Mouse (Mus musculus) intestine, embryonic 16.5 days (tissue): ENCODE results near the gene Gm11992. TPM values are rescaled to one million over a fixed set of nuclear protein-coding genes. Genes with fewer than 3 reads are reported as not detected.

Source experiments
- ATAC-seq: fragments of 200-750 bp; cut with Nextera tagmentation; 2 replicates; pipeline ENCODE4 v1.8.0; 2017; ENCODE audit warnings: moderate TSS enrichment, moderate library complexity
- H3K27ac ChIP-seq: fragments of 300-500 bp; sonication (generic); 2 replicates; pipeline ENCODE4 v1.5.1; 2014; ENCODE audit warnings: mild to moderate bottlenecking, low read length
- H3K27me3 ChIP-seq: fragments of 300-500 bp; sonication (generic); replicated peaks from 2 replicates; pipeline ENCODE4 v1.6.1; 2014; ENCODE audit warnings: low read length, control low read depth, mixed read lengths; ENCODE audit not compliant: control insufficient read depth, insufficient read depth
- H3K36me3 ChIP-seq: fragments of 300-500 bp; sonication (generic); 2 replicates; pipeline ENCODE4 v1.6.1; 2014; ENCODE audit warnings: low read length, control low read depth; ENCODE audit not compliant: control insufficient read depth, insufficient read depth
- H3K4me1 ChIP-seq: fragments of 300-500 bp; sonication (generic); 2 replicates; pipeline ENCODE4 v1.6.1; 2014; ENCODE audit warnings: low read length, control low read depth, mixed read lengths; ENCODE audit not compliant: control insufficient read depth, insufficient read depth
- H3K4me2 ChIP-seq: fragments of 300-500 bp; sonication (generic); 2 replicates; pipeline ENCODE4 v1.6.1; 2014; ENCODE audit warnings: low read depth, low read length, control low read depth
- H3K4me3 ChIP-seq: fragments of 300-500 bp; sonication (generic); 2 replicates; pipeline ENCODE4 v1.5.1; 2014; ENCODE audit warnings: mild to moderate bottlenecking, low read length
- H3K9ac ChIP-seq: fragments of 300-500 bp; sonication (generic); 2 replicates; pipeline ENCODE4 v1.6.1; 2014; ENCODE audit warnings: low read depth, low read length
- H3K9me3 ChIP-seq: fragments of 300-500 bp; sonication (generic); 2 replicates; pipeline ENCODE4 v1.6.1; 2016; ENCODE audit warnings: low read length, control low read depth; ENCODE audit not compliant: control insufficient read depth
- WGBS: fragments of 180-500 bp; shearing (Covaris S2); extraction: QIAGEN DNeasy Blood & Tissue Kit; methylation state at CpG from one replicate; pipeline ENCODE4 v1.1.7; 2014; 5-methylcytosine and 5-hydroxymethylcytosine counted together
- polyA plus RNA-seq: library from polyadenylated mRNA; unstranded; fragments of >200 nt; fragmentation: Nextera tagmentation; extraction: Ambion mirVana; gene quantifications from 2 replicates; pipeline ENCODE4 v1.2.1, GENCODE M21; 2015

Gm11992 gene
- polyA plus RNA-seq, 1 experiment from 2014 or later = 0.59 TPM

DNA sequence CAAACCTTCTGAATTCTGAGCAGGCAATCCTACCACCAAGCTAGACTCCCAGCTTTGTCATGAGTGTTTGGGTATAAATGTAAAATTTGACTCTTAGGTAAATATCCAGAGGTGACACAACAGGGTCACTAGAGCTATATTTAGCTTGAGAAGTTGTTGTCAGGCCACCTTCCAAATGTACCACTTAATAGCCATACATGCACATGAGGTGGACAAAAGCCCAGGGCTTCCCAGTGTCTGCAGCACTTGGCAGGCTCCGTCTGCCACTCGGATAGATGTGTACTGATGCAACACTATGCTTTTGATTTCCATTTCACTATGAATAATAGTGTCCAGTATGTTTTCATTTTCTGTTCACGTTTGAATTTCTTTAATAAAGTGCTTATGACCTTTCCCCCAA, 23.2 kb upstream of the Gm11992 start:
- H3K36me3 ChIP-seq = no peaks in the 10 kb centered on the region
- no peak overlapping the region for H3K27ac ChIP-seq
- H3K4me2 ChIP-seq = no peak overlapping the region
- H3K27me3 ChIP-seq = no peaks in the 10 kb centered on the region
- ATAC-seq = no peak
- no peaks in the 10 kb centered on the region for H3K9me3 ChIP-seq
- H3K9ac ChIP-seq = no peak overlapping the region
- H3K4me3 ChIP-seq = no peak overlapping the region
- no peaks in the 10 kb centered on the region for H3K4me1 ChIP-seq
- WGBS = 70% methylated on average over 3 of the region's 3 CpGs

DNA sequence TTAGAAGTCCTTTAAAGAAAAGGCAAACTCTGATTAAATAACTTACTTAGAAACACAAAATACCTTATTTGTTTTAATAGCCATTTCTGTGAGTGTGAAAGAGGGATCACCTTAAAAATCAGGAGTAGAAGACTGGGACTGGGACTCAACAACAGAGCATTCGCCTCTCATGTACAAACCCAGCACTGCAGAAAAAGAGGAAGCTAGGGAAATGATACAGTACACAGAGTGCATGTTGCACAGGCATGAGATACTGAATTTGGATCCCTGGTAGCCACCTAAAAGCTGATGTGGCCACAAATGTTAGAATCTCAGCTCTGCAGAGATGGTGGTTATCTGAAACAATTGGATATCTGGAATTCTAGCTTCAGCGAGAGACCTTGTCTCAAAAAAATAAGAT, 16.9 kb upstream of the Gm11992 start:
- no peaks in the 10 kb centered on the region for H3K4me1 ChIP-seq
- H3K4me3 ChIP-seq = no peak overlapping the region
- H3K27me3 ChIP-seq = no peaks in the 10 kb centered on the region
- no peaks in the 10 kb centered on the region for H3K9me3 ChIP-seq
- WGBS = 82% methylated on average over 2 of the region's 2 CpGs
- H3K27ac ChIP-seq = no peak overlapping the region
- H3K36me3 ChIP-seq = no peaks in the 10 kb centered on the region
- H3K4me2 ChIP-seq = no peak overlapping the region
- H3K9ac ChIP-seq = no peak overlapping the region
- ATAC-seq = no peak

DNA sequence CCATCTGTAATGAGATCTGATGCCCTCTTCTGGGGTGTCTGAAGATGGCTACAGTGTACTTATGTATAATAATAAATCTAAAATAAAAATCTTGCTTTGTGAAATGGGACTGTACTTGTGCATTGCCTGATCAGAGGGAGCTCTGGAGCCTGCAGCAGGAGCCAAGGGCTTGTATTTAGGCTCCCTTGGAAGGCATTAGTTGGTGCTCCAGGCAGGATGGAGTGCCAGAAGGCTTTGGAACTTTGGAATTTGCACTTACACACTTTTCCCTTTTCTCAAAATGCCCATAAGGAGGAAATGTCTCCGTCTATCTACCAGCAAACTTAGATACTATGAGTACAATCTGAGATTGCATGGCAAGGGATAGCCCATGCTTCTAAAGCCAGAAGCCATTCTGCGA, 1.8 kb upstream of the Gm11992 start:
- H3K4me1 ChIP-seq = no peaks in the 10 kb centered on the region
- no peak overlapping the region for H3K9ac ChIP-seq
- peaks cover 3% of the 10 kb centered on the region; the same call in 1 of the 2 replicates for H3K27me3 ChIP-seq
- ATAC-seq = no peak
- H3K9me3 ChIP-seq = no peaks in the 10 kb centered on the region
- no peak overlapping the region for H3K27ac ChIP-seq
- no peaks in the 10 kb centered on the region for H3K36me3 ChIP-seq
- WGBS = 89% methylated on average over 2 of the region's 2 CpGs
- H3K4me2 ChIP-seq = no peak overlapping the region
- H3K4me3 ChIP-seq = no peak overlapping the region

DNA sequence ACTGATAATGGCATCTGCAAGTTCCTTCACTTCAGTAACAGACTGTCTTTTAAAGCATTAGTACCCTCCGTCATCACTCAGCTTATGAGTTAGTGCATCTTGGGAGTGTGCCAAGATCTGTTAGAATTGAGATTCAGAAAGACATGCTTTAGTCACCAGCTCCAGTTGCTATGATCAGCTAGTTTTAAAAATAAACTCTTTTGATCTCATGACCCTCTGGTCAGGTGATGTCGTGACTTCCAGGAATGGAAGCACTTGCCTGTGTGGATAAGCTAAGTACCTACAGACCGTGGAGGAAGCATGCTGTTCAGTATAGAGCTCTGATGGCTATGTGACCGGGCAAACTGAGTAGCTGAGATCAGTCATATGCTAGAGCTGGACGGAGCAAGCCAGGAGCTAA, 1.4 kb upstream of the Gm11992 start:
- WGBS = 79% methylated on average over 5 of the region's 5 CpGs
- Histone ChIP-seq H3K4me1 (no peaks in the 10 kb centered on the region), H3K27ac (no peak overlapping the region), H3K4me3 (no peak overlapping the region), H3K4me2 (no peak overlapping the region), H3K27me3 (peaks cover 3% of the 10 kb centered on the region; the same call in 1 of the 2 replicates), H3K9ac (no peak overlapping the region), H3K36me3 (no peaks in the 10 kb centered on the region), H3K9me3 (no peaks in the 10 kb centered on the region)
- ATAC-seq = no peak

DNA sequence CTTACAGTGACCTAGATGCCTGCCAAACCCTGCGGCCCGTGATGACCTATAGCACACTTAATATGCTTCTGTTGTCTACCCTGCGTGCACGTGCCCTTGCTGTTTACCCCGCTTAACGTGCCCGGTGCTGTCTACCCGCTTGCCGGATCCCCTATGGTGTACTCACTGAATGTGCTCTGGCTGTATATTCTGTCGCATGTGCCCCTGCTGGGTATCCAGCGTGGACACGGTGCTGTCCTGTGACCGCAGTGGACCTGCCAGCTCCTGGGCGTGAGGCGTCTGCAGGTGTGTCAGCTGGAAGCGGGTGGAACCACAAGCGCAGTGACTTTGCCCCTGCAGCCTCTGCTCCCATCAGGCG, 288 bp downstream of the Gm11992 start, which contains the start of gene Sun3:
TSS of gene Sun3 (minus strand) at position 289 of the 358 bp plus-strand sequence.
- peak within 1 kb of the TSS; percentile 93 for H3K4me2 ChIP-seq
- WGBS = under 1% methylated on average over 18 of the region's 18 CpGs
- no peak within 1 kb of the TSS for H3K27ac ChIP-seq
- no peaks in the 10 kb centered on the region for H3K4me1 ChIP-seq
- no peaks in the 10 kb centered on the region for H3K36me3 ChIP-seq
- peak within 1 kb of the TSS; percentile 47 for H3K4me3 ChIP-seq
- peak within 1 kb of the TSS; percentile 10 for H3K9ac ChIP-seq
- peak; percentile 90 for ATAC-seq
- peaks cover 3% of the 10 kb centered on the region; the same call in 1 of the 2 replicates for H3K27me3 ChIP-seq
- H3K9me3 ChIP-seq = no peaks in the 10 kb centered on the region

DNA sequence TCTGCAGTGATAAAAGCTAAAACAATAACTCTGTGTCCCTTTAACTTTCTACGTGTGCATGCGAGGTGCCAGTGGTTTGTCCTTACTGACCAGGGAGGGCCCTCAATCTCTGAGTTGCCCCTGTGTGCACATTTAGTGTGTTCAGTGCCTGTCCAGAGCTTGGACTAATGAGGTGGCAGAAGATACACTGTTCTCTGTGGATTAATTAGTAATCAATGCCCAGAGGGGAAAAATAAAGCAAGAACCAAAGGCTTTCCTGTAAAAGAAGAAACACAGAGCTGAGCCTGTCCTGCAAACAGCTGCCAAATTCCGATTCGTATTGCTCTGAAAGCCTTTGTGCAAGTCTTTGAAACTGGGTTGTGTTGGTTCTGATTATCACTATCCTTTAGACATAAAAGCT, 1.8 kb downstream of the Gm11992 start:
- no peak overlapping the region for H3K4me3 ChIP-seq
- H3K9me3 ChIP-seq = no peaks in the 10 kb centered on the region
- H3K36me3 ChIP-seq = no peaks in the 10 kb centered on the region
- ATAC-seq = no peak
- no peaks in the 10 kb centered on the region for H3K4me1 ChIP-seq
- no peak overlapping the region for H3K9ac ChIP-seq
- H3K4me2 ChIP-seq = no peak overlapping the region
- 81% methylated on average over 4 of the region's 4 CpGs for WGBS
- no peak overlapping the region for H3K27ac ChIP-seq
- H3K27me3 ChIP-seq = peaks cover 3% of the 10 kb centered on the region; the same call in 1 of the 2 replicates

DNA sequence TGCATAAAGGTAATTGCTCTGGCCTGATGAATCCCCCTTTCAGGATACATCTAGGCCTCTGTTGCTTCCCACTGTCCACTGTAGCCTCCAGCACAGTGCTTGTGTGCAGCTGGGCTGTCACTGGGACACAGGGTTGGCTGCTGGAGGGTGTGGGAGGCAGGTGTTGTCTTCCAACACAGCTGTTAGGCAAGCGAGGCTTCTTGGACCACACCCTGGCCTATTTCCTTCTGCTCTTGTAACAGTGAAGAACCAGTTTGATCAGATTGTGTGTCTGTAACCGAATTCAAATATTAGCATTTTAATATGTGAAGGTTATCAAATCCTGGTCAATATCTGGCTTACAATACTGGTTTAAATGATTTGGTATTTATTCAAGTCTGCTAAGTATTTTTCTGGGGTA, 3.5 kb downstream of the Gm11992 start:
- Histone ChIP-seq H3K27me3 (peaks cover 3% of the 10 kb centered on the region; the same call in 1 of the 2 replicates), H3K27ac (no peak overlapping the region), H3K9ac (no peak overlapping the region), H3K9me3 (no peaks in the 10 kb centered on the region), H3K4me1 (no peaks in the 10 kb centered on the region), H3K4me2 (no peak overlapping the region), H3K36me3 (no peaks in the 10 kb centered on the region), H3K4me3 (no peak overlapping the region)
- 51% methylated on average over 2 of the region's 2 CpGs for WGBS
- no peak for ATAC-seq

DNA sequence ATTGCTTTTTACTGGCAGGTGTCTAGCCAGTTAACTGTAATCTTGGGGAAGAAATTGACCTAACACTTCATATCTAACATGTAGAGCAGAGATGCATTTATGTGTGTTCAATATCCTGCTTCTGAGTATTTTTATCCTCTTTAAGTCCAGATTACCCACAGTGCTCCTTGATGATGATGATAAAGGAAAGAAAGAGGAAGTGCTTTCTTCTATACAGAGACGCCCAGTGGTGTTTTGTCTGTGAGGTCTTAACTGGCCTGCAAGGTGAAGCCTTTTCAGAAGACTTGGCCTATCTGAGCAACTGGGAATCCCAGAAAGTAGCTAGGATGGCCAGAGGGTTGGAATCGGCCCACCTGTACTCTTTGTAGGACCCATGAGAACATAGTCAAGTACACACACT, 8.5 kb downstream of the Gm11992 start:
- Histone ChIP-seq H3K4me3 (no peak overlapping the region), H3K4me2 (no peak overlapping the region), H3K9ac (no peak overlapping the region), H3K27ac (no peak overlapping the region), H3K36me3 (no peaks in the 10 kb centered on the region), H3K4me1 (no peaks in the 10 kb centered on the region), H3K9me3 (no peaks in the 10 kb centered on the region), H3K27me3 (no peaks in the 10 kb centered on the region)
- no peak for ATAC-seq
- 79% methylated on average over 2 of the region's 2 CpGs for WGBS

DNA sequence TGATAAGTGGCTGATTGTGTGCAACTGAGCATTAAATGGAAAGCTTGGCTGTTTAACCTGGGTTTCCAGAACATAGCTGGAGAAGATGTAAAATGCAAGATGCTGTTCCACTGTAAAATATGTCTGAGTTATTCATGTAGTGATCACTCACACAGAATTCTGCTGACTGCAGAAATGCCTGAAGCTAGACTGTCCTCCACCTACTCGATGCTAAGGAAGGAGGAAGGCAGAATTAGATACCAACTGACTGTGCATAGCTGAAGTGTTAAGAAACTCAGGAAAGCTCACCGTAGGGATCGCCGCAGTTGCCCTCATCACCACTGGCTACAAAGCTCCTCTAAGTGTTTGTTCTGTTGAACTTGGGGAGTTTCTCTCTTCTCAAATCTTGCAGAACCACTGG, 9.3 kb downstream of the Gm11992 start:
- 90% methylated on average over 4 of the region's 4 CpGs for WGBS
- Histone ChIP-seq H3K4me1 (no peaks in the 10 kb centered on the region), H3K27me3 (no peaks in the 10 kb centered on the region), H3K27ac (no peak overlapping the region), H3K9ac (no peak overlapping the region), H3K4me3 (no peak overlapping the region), H3K36me3 (no peaks in the 10 kb centered on the region), H3K9me3 (no peaks in the 10 kb centered on the region), H3K4me2 (no peak overlapping the region)
- ATAC-seq = no peak

DNA sequence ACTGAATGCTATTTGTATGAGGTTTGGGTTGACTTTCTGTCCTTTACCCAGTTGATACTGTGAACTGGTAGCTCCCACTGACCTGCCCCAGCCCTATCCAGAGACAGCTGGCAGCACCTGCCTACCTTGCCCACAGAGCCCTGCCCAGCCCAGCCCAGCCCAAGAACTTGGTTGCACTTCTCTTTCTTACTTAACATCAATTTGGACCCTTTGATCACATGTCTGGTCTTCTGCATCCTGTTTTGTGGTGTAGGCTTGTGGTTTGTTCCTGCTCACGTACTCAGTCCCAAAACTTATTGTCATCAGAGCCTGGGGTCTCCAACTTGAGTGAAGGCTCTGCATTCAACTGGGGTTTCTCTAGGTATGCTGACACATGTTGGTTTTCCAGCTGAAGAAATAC, 11.6 kb downstream of the Gm11992 start:
- ATAC-seq = no peak
- H3K27me3 ChIP-seq = no peaks in the 10 kb centered on the region
- 59% methylated on average over 1 of the region's 1 CpGs for WGBS

More for the DNA sequence above, 11.6 kb downstream of the Gm11992 start:
- Histone ChIP-seq H3K9ac (no peak overlapping the region), H3K36me3 (no peaks in the 10 kb centered on the region), H3K4me3 (no peak overlapping the region), H3K9me3 (no peaks in the 10 kb centered on the region), H3K27ac (no peak overlapping the region), H3K4me2 (no peak overlapping the region), H3K4me1 (no peaks in the 10 kb centered on the region)
